Mouse (Mus musculus) limb, embryonic 11.5 days (tissue): ENCODE results near the gene Myh9. TPM values are rescaled to one million over a fixed set of nuclear protein-coding genes. Genes with fewer than 3 reads are reported as not detected.

ENCODE experiments used
- ATAC-seq: fragments of 200-750 bp; cut with Nextera tagmentation; 2 replicates; pipeline ENCODE4 v1.8.0; 2017; ENCODE audit warnings: low read depth; ENCODE audit not compliant: insufficient number of reproducible peaks, low FRiP score, low TSS enrichment
- DNase-seq: peaks from one replicate; pipeline ENCODE4 v3.0.0-alpha.2; 2015; ENCODE audit warnings: low spot score
- H3K27ac ChIP-seq: fragments of 300-500 bp; sonication (generic); replicated peaks from 2 replicates; pipeline ENCODE4 v1.5.1; 2014; ENCODE audit warnings: low read depth, mild to moderate bottlenecking, low read length
- H3K27me3 ChIP-seq: fragments of 300-500 bp; sonication (generic); 2 replicates; pipeline ENCODE4 v1.6.1; 2014; ENCODE audit warnings: mild to moderate bottlenecking, low read length, mixed read lengths; ENCODE audit not compliant: control insufficient read depth, insufficient read depth
- H3K36me3 ChIP-seq: fragments of 300-500 bp; sonication (generic); 2 replicates; pipeline ENCODE4 v1.6.1; 2014; ENCODE audit warnings: mild to moderate bottlenecking, low read length, moderate library complexity, mixed read lengths; ENCODE audit not compliant: control insufficient read depth, insufficient read depth
- H3K4me1 ChIP-seq: fragments of 300-500 bp; sonication (generic); 2 replicates; pipeline ENCODE4 v1.6.1; 2014; ENCODE audit warnings: low read length, mixed read lengths; ENCODE audit not compliant: control insufficient read depth, insufficient read depth
- H3K4me2 ChIP-seq: fragments of 300-500 bp; sonication (generic); 2 replicates; pipeline ENCODE4 v1.6.1; 2014; ENCODE audit warnings: low read depth, mild to moderate bottlenecking, moderate library complexity; ENCODE audit not compliant: severe bottlenecking
- H3K4me3 ChIP-seq: fragments of 300-500 bp; sonication (generic); 2 replicates; pipeline ENCODE4 v1.5.1; 2014; ENCODE audit warnings: low read depth, low read length
- H3K9ac ChIP-seq: fragments of 300-500 bp; sonication (generic); 2 replicates; pipeline ENCODE4 v1.6.1; 2014; ENCODE audit warnings: mild to moderate bottlenecking, low read length
- H3K9me3 ChIP-seq: fragments of 300-500 bp; sonication (generic); 2 replicates; pipeline ENCODE4 v1.6.1; 2016; ENCODE audit warnings: low read length; ENCODE audit not compliant: control insufficient read depth
- WGBS: fragments of 180-500 bp; shearing (Covaris S2); extraction: QIAGEN DNeasy Blood & Tissue Kit; methylation state at CpG from one replicate; pipeline ENCODE4 v1.1.7; 2014; 5-methylcytosine and 5-hydroxymethylcytosine counted together
- polyA plus RNA-seq: library from polyadenylated mRNA; unstranded; fragments of >200 nt; fragmentation: Nextera tagmentation; extraction: Ambion mirVana; gene quantifications from 2 replicates; pipeline ENCODE4 v1.2.1, GENCODE M21; 2014

Myh9 gene
- polyA plus RNA-seq, 1 experiment from 2014 or later: 33.2 TPM

GRCm38 (mm10) chr15:77763702-77764101 lies 78.3 kb downstream of the Myh9 start:
- Histone ChIP-seq H3K4me2 (no peak overlapping the region), H3K9me3 (no peaks in the 10 kb centered on the region), H3K27me3 (no peaks in the 10 kb centered on the region), H3K4me3 (no peak overlapping the region), H3K9ac (no peak overlapping the region), H3K36me3 (peaks cover 34% of the 10 kb centered on the region; the same call in 1 of the 2 replicates), H3K27ac (no peak overlapping the region), H3K4me1 (no peaks in the 10 kb centered on the region)
- no peak for DNase-seq
- ATAC-seq: no peak
- 95% methylated on average over 11 of the region's 11 CpGs for WGBS

DNA sequence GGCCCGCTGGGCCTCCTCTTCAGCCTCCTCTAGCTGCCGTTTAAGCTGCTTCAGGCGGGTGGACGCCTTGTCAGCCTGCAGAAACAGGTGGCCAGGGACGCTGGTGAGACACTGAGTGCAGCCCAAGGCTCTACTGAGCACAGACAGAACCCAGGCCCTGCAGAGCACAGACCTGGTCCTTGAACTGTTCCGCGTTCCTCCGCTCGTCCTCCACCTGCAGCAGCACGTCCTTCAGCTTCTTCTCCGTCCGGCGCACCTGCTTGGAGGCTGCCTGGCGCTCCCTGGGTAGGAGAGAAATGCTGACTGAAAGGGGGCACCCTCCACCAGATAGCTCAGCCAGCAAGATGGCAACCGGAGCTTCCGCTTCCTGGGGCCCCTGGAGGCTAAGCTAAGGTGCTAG lies 78.9 kb downstream of the Myh9 start:
- WGBS: 91% methylated on average over 16 of the region's 16 CpGs
- no peak overlapping the region for H3K4me3 ChIP-seq
- ATAC-seq: no peak
- DNase-seq: no peak
- no peak overlapping the region for H3K4me2 ChIP-seq
- H3K9ac ChIP-seq: no peak overlapping the region
- H3K36me3 ChIP-seq: peaks cover 33% of the 10 kb centered on the region; the same call in 1 of the 2 replicates
- no peaks in the 10 kb centered on the region for H3K9me3 ChIP-seq
- no peaks in the 10 kb centered on the region for H3K27me3 ChIP-seq
- no peak overlapping the region for H3K27ac ChIP-seq
- H3K4me1 ChIP-seq: no peaks in the 10 kb centered on the region

DNA sequence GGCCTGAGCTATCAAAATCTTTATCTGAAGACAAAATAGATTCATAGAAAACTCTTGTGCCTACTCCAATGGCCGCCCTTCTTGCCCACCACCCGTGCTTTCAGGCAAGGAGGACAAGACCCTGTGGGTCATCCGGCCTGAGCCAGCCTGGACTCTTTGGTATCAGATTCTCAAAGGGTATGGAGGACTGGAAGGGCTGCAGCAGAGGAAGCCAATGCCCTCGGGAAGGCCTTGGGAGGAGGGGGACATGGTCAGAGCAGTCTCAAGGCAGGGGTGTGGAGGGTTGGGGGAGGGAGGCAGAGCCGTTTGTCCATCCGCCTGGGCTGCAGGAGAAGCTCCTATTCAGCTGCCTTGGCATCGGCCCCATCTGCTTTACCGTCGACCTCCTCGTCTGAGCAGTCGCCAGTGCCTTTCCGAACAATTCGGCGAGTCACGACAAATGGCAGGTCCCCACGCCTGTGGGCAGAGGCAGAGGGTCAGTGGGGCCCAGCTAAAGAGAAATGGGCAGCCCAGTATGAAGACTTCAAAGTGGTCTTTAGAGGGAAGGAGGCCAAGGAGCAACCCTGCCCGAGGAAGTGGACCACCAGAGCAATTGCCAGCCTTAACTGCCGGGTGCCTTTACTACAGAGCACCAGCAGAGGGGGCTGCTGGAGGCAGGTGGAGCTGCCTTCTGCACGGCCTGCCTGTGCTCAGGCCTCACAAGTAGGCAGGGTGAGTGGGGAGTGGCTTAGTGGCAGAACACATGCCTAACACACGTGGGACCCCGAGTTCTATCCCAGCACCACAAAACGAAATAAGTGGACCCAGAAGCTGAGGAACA lies 80.2 kb downstream of the Myh9 start:
- Histone ChIP-seq H3K27ac (no peak overlapping the region), H3K9me3 (no peaks in the 10 kb centered on the region), H3K4me2 (no peak overlapping the region), H3K9ac (no peak overlapping the region), H3K36me3 (peaks cover 26% of the 10 kb centered on the region; the same call in 1 of the 2 replicates), H3K4me1 (no peaks in the 10 kb centered on the region), H3K4me3 (no peak overlapping the region), H3K27me3 (no peaks in the 10 kb centered on the region)
- 76% methylated on average over 22 of the region's 22 CpGs for WGBS
- ATAC-seq: no peak
- peak; percentile 65 for DNase-seq

GRCm38 (mm10) chr15:77761083-77761482 lies 80.9 kb downstream of the Myh9 start:
- Histone ChIP-seq H3K4me2 (no peak overlapping the region), H3K4me1 (no peaks in the 10 kb centered on the region), H3K36me3 (peaks cover 19% of the 10 kb centered on the region; the same call in 1 of the 2 replicates), H3K4me3 (no peak overlapping the region), H3K27me3 (no peaks in the 10 kb centered on the region), H3K9me3 (no peaks in the 10 kb centered on the region), H3K27ac (no peak overlapping the region), H3K9ac (no peak overlapping the region)
- ATAC-seq (no peak), DNase-seq (no peak)
- 97% methylated on average over 7 of the region's 7 CpGs for WGBS

DNA sequence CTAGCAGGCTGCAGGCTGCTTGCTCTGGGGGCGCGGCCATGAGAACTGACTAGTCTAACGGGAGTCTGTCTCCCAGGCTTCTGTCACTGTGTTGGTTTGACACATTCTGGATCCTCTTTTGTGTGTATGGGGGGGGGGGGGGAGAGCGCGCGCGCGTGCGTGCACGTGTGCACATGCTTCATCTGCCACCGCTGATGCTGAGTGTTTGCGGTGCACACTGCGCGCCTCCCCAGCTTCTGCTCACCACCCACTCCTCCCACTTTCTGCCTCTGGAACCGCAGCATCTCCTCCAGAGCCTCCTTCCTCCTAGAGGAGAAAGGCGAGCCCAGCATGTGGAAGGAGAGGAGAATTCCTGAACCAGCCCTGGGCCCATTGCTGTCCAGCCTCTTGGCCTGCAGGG lies 81.9 kb downstream of the Myh9 start:
- H3K9me3 ChIP-seq: no peaks in the 10 kb centered on the region
- no peak overlapping the region for H3K4me3 ChIP-seq
- H3K9ac ChIP-seq: no peak overlapping the region
- H3K27ac ChIP-seq: no peak overlapping the region
- WGBS: 95% methylated on average over 15 of the region's 16 CpGs
- ATAC-seq: no peak
- no peaks in the 10 kb centered on the region for H3K27me3 ChIP-seq
- DNase-seq: no peak
- H3K4me1 ChIP-seq: no peaks in the 10 kb centered on the region
- H3K4me2 ChIP-seq: no peak overlapping the region
- H3K36me3 ChIP-seq: peaks cover 19% of the 10 kb centered on the region; the same call in 1 of the 2 replicates

DNA sequence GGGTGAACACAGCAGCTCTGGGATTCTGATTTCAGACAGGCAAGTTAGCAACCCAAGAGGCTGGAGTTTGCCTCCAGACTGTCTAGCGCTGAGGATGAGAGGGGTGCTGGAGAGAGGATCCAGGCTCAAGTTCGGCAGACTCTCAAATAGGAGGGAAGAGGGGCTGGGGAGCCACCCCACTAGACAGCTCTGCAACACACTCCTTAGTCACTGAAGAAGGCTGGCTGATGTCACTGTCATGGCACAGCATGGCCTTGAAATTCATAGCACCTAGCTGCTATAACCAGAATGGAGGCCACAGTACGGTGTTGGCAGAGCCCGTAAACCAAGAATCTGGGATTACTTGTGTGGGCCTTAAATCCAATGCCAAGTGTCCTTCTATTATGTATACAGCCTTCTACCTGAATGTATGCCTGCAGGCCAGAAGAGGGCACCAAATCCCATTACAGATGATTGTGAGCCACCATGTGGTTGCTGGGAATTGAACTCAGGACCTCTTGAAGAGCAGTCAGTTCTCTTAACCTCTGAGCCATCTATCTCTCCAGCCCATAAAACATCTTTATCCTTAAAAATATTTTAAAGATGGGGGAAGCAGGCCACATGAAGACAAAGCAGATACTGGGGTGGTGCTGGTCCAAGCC lies 84.3 kb downstream of the Myh9 start:
- DNase-seq (no peak), ATAC-seq (no peak)
- no peaks in the 10 kb centered on the region for H3K4me1 ChIP-seq
- H3K9ac ChIP-seq: no peak overlapping the region
- H3K9me3 ChIP-seq: no peaks in the 10 kb centered on the region
- WGBS: 79% methylated on average over 4 of the region's 4 CpGs
- H3K27ac ChIP-seq: no peak overlapping the region
- H3K4me3 ChIP-seq: no peak overlapping the region
- H3K4me2 ChIP-seq: no peak overlapping the region
- no peaks in the 10 kb centered on the region for H3K27me3 ChIP-seq
- peaks cover 10% of the 10 kb centered on the region; the same call in 1 of the 2 replicates for H3K36me3 ChIP-seq

DNA sequence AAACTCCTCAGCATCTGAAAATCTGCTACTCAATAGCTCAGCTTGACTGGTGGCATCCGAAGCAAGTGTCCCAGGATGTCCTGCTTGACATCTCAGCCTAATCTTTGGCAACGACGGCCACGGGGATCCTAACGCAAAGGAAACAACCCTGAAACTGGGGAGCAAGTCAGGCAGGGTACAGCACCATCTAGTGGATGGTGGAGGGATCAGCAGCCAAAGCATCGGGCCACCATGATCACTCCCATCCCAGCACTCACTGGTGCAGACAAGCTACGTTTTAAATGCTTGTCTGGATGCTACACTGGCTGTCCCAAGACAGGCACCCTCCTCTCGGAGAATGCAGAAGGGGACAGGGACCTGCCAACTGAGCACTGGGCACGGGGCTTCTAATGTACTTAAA lies 85.1 kb downstream of the Myh9 start, which contains the start of gene Apol8:
TSS of gene Apol8 (minus strand) at position 156 of the 400 bp plus-strand sequence.
- ATAC-seq: no peak
- Histone ChIP-seq H3K27ac (no peak within 1 kb of the TSS), H3K27me3 (no peaks in the 10 kb centered on the region), H3K4me3 (no peak within 1 kb of the TSS), H3K9me3 (no peaks in the 10 kb centered on the region), H3K4me2 (no peak within 1 kb of the TSS), H3K4me1 (no peaks in the 10 kb centered on the region), H3K9ac (no peak within 1 kb of the TSS), H3K36me3 (0 out of 2 replicates have a peak, but pooled peaks cover 5% of the 10 kb centered on the region)
- peak; percentile 79 for DNase-seq
- 10% methylated on average over 9 of the region's 9 CpGs for WGBS

GRCm38 (mm10) chr15:77756081-77756480 lies 85.9 kb downstream of the Myh9 start:
- Histone ChIP-seq H3K27ac (no peak overlapping the region), H3K36me3 (0 out of 2 replicates have a peak, but pooled peaks cover 2% of the 10 kb centered on the region), H3K4me2 (no peak overlapping the region), H3K4me1 (no peaks in the 10 kb centered on the region), H3K9ac (no peak overlapping the region), H3K9me3 (no peaks in the 10 kb centered on the region), H3K27me3 (no peaks in the 10 kb centered on the region), H3K4me3 (no peak overlapping the region)
- no peak for DNase-seq
- 60% methylated on average over 2 of the region's 2 CpGs for WGBS
- no peak for ATAC-seq
